Mouse (Mus musculus) midbrain, postnatal 0 days (tissue): ENCODE data around the gene Shroom2. TPM values are rescaled to one million over a fixed set of nuclear protein-coding genes. Genes with fewer than 3 reads are reported as not detected.
A peak's percentile ranks its signal among the peaks of the same experiment; 100 is the strongest.

Experiments
- ATAC-seq: fragments of 200-750 bp; cut with Nextera tagmentation; 2 replicates; pipeline ENCODE4 v1.8.0; 2017; ENCODE audit warnings: moderate number of reproducible peaks, mild to moderate bottlenecking, moderate TSS enrichment, moderate library complexity; ENCODE audit not compliant: low FRiP score
- DNase-seq: peaks from one replicate; pipeline ENCODE4 v3.0.0-alpha.2; 2015; ENCODE audit warnings: low spot score
- H3K27ac ChIP-seq: fragments of 300-500 bp; sonication (generic); 2 replicates; pipeline ENCODE4 v1.5.1; 2014; ENCODE audit warnings: low read depth, mild to moderate bottlenecking, low read length, mixed read lengths
- H3K27me3 ChIP-seq: fragments of 300-500 bp; sonication (generic); 2 replicates; pipeline ENCODE4 v1.6.1; 2014; ENCODE audit warnings: low read length, control low read depth, mixed read lengths; ENCODE audit not compliant: insufficient read depth
- H3K36me3 ChIP-seq: fragments of 300-500 bp; sonication (generic); 2 replicates; pipeline ENCODE4 v1.6.1; 2014; ENCODE audit warnings: low read length, control low read depth, mixed read lengths; ENCODE audit not compliant: insufficient read depth
- H3K4me1 ChIP-seq: fragments of 300-500 bp; sonication (generic); 2 replicates; pipeline ENCODE4 v1.6.1; 2014; ENCODE audit warnings: mild to moderate bottlenecking, control low read depth, antibody characterized with exemption, low read length, mixed read lengths; ENCODE audit not compliant: insufficient read depth
- H3K4me2 ChIP-seq: fragments of 300-500 bp; sonication (generic); 2 replicates; pipeline ENCODE4 v1.6.1; 2014; ENCODE audit warnings: low read depth, mild to moderate bottlenecking, low read length, mixed read lengths; ENCODE audit not compliant: poor library complexity, severe bottlenecking
- H3K4me3 ChIP-seq: fragments of 300-500 bp; sonication (generic); 2 replicates; pipeline ENCODE4 v1.5.1; 2014; ENCODE audit warnings: low read depth, mild to moderate bottlenecking, low read length, moderate library complexity
- H3K9ac ChIP-seq: fragments of 300-500 bp; sonication (generic); replicated peaks from 2 replicates; pipeline ENCODE4 v1.6.1; 2014; ENCODE audit warnings: mild to moderate bottlenecking, low read length, moderate library complexity, mixed read lengths; ENCODE audit not compliant: poor library complexity, severe bottlenecking
- H3K9me3 ChIP-seq: fragments of 300-500 bp; sonication (generic); 2 replicates; pipeline ENCODE4 v1.6.1; 2016; ENCODE audit warnings: low read length, control low read depth
- CTCF ChIP-seq: IDR thresholded peaks from 2 replicates; pipeline ENCODE4 v1.5.1; 2016; ENCODE audit warnings: antibody characterized with exemption, mild to moderate bottlenecking
- WGBS: fragments of 180-500 bp; shearing (Covaris S2); extraction: QIAGEN DNeasy Blood & Tissue Kit; methylation state at CpG from one replicate; pipeline ENCODE4 v1.1.7; 2014; 5-methylcytosine and 5-hydroxymethylcytosine counted together
- polyA plus RNA-seq: library from polyadenylated mRNA; unstranded; fragments of >200 nt; fragmentation: Nextera tagmentation; extraction: Ambion mirVana; gene quantifications from 2 replicates; pipeline ENCODE4 v1.2.1, GENCODE M21; 2015
- total RNA-seq: library from RNA; depleted of rRNA; stranded (reverse); fragments of >200 nt; gene quantifications from 2 replicates; pipeline ENCODE4 v1.2.3, GENCODE M21; 2014

Gene Shroom2
- total and polyA plus RNA-seq, 2 experiments from 2014 or later = 143 to 336 TPM

DNA sequence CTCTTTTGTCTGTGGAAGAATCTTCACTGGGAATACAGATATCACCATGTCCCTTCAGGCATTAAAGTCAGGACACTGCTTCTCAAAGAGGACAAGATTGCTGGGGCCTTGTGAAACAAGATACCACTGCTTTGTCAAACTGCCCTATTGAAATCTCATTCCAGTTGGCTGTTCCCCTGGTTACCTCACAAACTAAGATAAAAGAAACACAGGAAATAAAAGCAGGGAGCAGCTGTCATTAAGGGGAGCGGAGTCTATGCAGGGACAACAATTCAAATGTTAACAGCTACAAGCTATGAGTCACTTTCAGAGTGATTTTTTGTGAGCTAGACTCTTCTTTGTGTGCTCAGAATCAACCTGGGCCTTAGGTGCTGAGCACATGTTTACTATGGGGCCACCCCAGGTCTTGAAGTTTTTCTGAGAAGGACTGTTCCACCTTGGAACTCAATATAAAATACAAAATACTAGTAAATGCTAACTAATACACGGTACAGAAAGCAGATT is 78.4 kb downstream of the Shroom2 start:
- ATAC-seq = no peak

DNA sequence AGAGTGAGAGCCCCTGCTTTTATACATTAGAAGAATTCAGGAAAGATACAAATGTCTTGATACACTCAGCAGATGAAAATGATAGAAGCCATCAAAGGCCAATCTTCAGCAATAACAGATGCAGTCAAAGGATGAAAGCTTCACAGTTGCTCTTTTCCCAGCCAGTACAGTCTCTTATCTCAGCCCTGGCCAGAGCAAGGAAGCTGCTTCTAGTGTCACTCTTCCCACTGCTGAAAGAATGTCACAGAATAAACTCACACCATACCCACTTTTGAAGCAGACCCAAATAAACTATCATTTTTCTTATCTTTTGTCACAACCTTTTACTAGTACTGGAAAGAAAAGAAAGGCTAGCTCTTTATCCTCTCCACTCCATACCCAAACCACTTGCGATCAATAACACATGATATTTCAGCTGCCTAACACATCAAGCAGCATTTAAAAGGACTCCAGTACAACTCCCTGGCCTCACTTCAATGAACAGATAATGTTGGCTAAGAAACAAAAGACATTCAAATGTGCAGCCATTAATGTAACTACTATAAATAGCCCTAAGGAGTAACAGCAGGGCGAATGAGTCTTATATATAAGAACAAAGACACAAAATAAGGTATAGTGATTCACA is 90.0 kb downstream of the Shroom2 start:
- Histone ChIP-seq H3K36me3 (no peaks in the 10 kb centered on the region), H3K4me2 (no peak overlapping the region), H3K9me3 (no peaks in the 10 kb centered on the region), H3K27ac (no peak overlapping the region), H3K4me3 (no peak overlapping the region), H3K27me3 (no peaks in the 10 kb centered on the region), H3K4me1 (no peaks in the 10 kb centered on the region), H3K9ac (no peak overlapping the region)
- ATAC-seq (no peak), DNase-seq (no peak)
- 73% methylated on average over 2 of the region's 2 CpGs for WGBS
- TF ChIP-seq CTCF = no peak

More for the DNA sequence above, 78.4 kb downstream of the Shroom2 start:
- H3K27ac ChIP-seq = no peak overlapping the region
- no peaks in the 10 kb centered on the region; the same call in 1 of the 2 replicates for H3K27me3 ChIP-seq
- H3K9ac ChIP-seq = no peak overlapping the region
- H3K4me1 ChIP-seq = no peaks in the 10 kb centered on the region
- no peak overlapping the region for H3K4me3 ChIP-seq
- no peak overlapping the region for H3K4me2 ChIP-seq
- no peaks in the 10 kb centered on the region for H3K9me3 ChIP-seq
- no peak for TF ChIP-seq CTCF
- no peaks in the 10 kb centered on the region for H3K36me3 ChIP-seq
- 38% methylated on average over 2 of the region's 2 CpGs for WGBS
- no peak for DNase-seq

DNA sequence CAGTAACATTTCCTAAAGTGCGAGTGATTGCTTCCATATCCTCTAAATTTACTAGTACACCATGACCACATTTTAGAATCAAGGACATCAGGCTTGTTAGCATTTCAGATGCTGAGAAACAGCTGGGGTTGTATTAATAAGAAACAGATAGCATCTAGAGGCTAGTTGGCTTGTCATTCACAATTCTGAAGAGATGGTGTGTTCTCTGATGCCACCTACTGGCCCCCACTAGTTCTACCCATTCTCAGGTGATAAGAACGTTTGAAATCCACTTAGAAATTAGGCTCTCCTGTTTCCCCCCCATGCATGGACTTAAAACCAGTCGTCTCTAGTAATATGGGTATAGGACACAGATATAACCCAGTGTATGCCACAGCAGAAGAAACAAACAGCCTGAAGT is 92.9 kb downstream of the Shroom2 start:
- Histone ChIP-seq H3K36me3 (no peaks in the 10 kb centered on the region), H3K9ac (no peak overlapping the region), H3K27me3 (no peaks in the 10 kb centered on the region), H3K9me3 (no peaks in the 10 kb centered on the region), H3K4me3 (no peak overlapping the region), H3K27ac (no peak overlapping the region), H3K4me1 (no peaks in the 10 kb centered on the region), H3K4me2 (no peak overlapping the region)
- WGBS = 54% methylated on average over 3 of the region's 3 CpGs
- ATAC-seq = no peak
- TF ChIP-seq CTCF = peak; percentile 65
- DNase-seq = peak; percentile 39

DNA sequence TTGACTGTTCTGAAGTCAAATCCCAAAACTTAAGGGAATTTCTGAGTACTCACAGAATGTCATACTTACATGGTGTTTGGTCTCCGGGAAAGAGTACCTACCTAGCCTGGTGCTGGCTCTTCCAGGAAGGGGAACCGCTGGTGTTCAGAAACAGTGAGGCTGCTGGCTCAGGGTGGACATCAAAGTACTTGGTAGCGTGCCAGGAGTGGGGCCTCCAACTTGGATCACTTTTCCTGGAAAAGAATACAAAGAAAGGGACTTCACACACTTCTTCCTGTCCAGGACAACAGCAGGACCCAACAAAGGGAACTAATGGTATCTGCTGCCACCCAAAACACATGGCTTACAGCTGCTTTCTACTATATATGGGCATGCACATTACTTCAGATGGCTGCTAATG is 95.8 kb downstream of the Shroom2 start:
- WGBS = 73% methylated on average over 3 of the region's 3 CpGs
- Histone ChIP-seq H3K27me3 (no peaks in the 10 kb centered on the region), H3K9me3 (no peaks in the 10 kb centered on the region), H3K4me2 (no peak overlapping the region), H3K9ac (no peak overlapping the region), H3K4me3 (no peak overlapping the region), H3K4me1 (no peaks in the 10 kb centered on the region), H3K27ac (no peak overlapping the region), H3K36me3 (no peaks in the 10 kb centered on the region)
- DNase-seq (no peak), ATAC-seq (no peak)
- TF ChIP-seq CTCF = no peak

DNA sequence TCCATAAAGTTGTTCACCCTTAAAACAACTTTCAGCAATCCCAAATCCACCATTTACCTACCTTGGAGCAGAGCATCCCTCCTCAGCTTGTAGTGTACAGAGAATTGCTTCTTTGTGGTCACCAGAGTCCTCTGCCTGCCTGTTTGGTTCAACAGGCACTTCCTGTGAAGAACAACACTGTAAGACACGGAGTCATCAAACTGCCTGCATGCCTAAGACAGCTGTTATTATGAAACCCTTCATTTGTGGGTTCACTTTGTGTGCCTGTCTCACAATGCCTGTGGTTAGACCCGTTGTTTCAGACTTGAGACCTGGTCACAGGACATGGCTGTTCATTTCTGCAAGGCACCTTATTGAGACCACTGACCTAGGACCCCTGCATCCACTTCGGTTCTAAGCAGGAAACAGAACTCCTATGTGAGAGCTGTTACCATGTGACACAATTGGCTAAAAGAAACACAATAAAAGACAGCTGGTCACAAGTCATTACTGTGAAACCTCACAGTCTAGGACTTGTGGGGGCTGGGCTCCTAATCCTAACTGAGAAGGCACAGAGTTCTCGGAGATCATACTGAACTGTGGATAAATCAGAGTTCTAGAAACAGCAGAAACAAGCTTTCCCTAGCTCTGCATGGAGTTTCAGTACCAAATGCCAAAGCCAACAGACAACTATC is 111.8 kb downstream of the Shroom2 start:
- no peak overlapping the region for H3K27ac ChIP-seq
- no peak for TF ChIP-seq CTCF
- H3K27me3 ChIP-seq = peaks cover 4% of the 10 kb centered on the region; the same call in 1 of the 2 replicates
- no peaks in the 10 kb centered on the region for H3K36me3 ChIP-seq
- no peak overlapping the region for H3K4me3 ChIP-seq
- no peaks in the 10 kb centered on the region for H3K4me1 ChIP-seq
- no peak overlapping the region for H3K4me2 ChIP-seq
- 43% methylated on average over 4 of the region's 4 CpGs for WGBS
- no peak overlapping the region for H3K9ac ChIP-seq
- ATAC-seq (no peak), DNase-seq (no peak)
- H3K9me3 ChIP-seq = no peaks in the 10 kb centered on the region

DNA sequence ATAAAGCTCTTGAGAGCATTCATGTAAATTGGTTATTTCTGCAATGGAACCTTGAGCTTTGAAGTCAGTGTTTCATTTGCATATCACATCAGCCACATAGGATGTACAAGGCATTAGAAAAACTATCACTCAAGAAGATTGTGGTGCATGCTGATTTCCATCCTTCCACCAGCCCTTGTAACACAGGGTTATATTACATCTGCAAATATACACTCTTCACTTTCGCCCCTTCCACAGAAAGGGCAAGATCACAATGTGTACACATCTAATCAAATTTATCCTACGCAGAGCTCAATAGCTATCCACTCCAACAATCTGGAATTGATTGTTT is 112.7 kb downstream of the Shroom2 start:
- H3K27ac ChIP-seq = peak overlapping the region; percentile 18; the same call in 1 of the 2 replicates
- DNase-seq (no peak), ATAC-seq (no peak; the same call in 1 of the 2 replicates)
- 69% methylated on average over 2 of the region's 2 CpGs for WGBS
- H3K4me1 ChIP-seq = no peaks in the 10 kb centered on the region
- peaks cover 4% of the 10 kb centered on the region; the same call in 1 of the 2 replicates for H3K27me3 ChIP-seq
- H3K9me3 ChIP-seq = no peaks in the 10 kb centered on the region
- no peak overlapping the region for H3K9ac ChIP-seq
- no peak for TF ChIP-seq CTCF
- no peak overlapping the region for H3K4me2 ChIP-seq
- H3K4me3 ChIP-seq = no peak overlapping the region
- H3K36me3 ChIP-seq = no peaks in the 10 kb centered on the region
